Mouse (Mus musculus): ENCODE results near the gene Selenop. TPM values are rescaled to one million over a fixed set of nuclear protein-coding genes. Genes with fewer than 3 reads are reported as not detected.

Gene Selenop
- total RNA-seq, 2 experiments from 2014 or later, result 404 to 453 TPM

Other genes starting within 250 kb of the Selenop start
- not detected for gene Ccdc152, start 35.0 kb downstream of the Selenop start, total RNA-seq (2021)